Mouse (Mus musculus): Measurements from ENCODE around the gene Olfr574. TPM values are rescaled to one million over a fixed set of nuclear protein-coding genes. Genes with fewer than 3 reads are reported as not detected.

Olfr574 gene
- polyA plus RNA-seq, 1 experiment, result not detected

DNA sequence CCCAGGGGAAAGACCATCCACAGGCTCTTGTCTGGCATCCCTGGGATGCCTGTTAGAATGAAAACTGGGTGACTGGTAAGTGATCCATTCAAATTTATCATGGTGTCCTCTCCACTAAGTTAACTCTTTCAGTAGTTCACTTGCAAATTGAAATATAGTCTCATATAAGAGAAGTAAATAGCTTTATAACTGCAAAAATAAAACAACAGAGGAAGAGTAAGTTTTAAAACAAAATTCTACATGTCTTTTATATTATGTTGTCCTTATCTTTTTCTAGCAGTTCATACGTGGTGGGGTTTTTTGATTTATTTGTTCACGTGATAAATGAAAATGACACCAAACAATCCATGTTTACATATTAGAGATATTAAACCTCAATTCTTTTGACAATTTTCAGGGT, 5.8 kb upstream of the Olfr574 start, which contains the start of gene Olfr573-ps1:
Gene Olfr573-ps1, minus strand, starts transcription at position 101 of the 400 bp plus-strand sequence.
- TF ChIP-seq CTCF (IDR thresholded peaks at IDR 0.05; ENCODE audit: extremely low read depth, insufficient read depth, insufficient read length, insufficient replicate concordance), result no peak
- no peak for TF ChIP-seq POLR2A (IDR thresholded peaks at IDR 0.05; ENCODE audit: low read depth, low read length)
- H3K4me1 ChIP-seq (ENCODE audit: control insufficient read depth, insufficient read depth, insufficient read length), result no peaks in the 10 kb centered on the region
- no peak within 1 kb of the TSS for H3K4me3 ChIP-seq (ENCODE audit: extremely low read depth, insufficient read depth, insufficient read length)
- H3K27ac ChIP-seq (ENCODE audit: insufficient read depth, low read length), result no peak within 1 kb of the TSS
- H3K27me3 ChIP-seq (ENCODE audit: control insufficient read depth, insufficient read depth, low read length), result no peaks in the 10 kb centered on the region
- no peaks in the 10 kb centered on the region for H3K36me3 ChIP-seq (ENCODE audit: control insufficient read depth, insufficient read depth, low read length)
- 88% methylated on average over 2 of the region's 2 CpGs for WGBS
- DNase-seq (ENCODE audit: low read depth in 1 of 2, low spot score in 2 of 2), result no peak

DNA sequence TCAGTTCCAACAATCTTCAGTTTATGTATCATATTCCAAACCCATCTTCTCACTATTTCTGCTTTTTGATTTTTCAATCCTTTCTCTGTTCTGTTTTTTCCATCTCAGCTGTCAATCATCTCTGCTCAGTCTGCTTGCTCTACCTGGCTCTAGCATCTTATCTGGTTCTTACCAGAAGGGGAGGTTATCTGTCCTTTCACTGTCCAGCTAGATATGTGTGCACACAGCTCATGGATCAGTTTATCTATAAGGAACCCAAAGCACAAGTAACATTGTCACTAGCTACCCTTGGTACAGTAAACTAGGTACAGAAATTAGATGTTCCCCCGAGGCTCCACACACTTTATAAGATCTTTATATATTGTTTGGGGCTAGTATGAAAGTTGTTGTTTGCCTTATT, 4.8 kb upstream of the Olfr574 start:
- no peaks in the 10 kb centered on the region for H3K27me3 ChIP-seq (ENCODE audit: control insufficient read depth, insufficient read depth, low read length)
- WGBS, result 81% methylated on average over 1 of the region's 1 CpGs
- H3K4me3 ChIP-seq (ENCODE audit: extremely low read depth, insufficient read depth, insufficient read length), result no peak overlapping the region
- TF ChIP-seq CTCF (IDR thresholded peaks at IDR 0.05; ENCODE audit: extremely low read depth, insufficient read depth, insufficient read length, insufficient replicate concordance), result no peak
- TF ChIP-seq POLR2A (IDR thresholded peaks at IDR 0.05; ENCODE audit: low read depth, low read length), result no peak
- no peaks in the 10 kb centered on the region for H3K4me1 ChIP-seq (ENCODE audit: control insufficient read depth, insufficient read depth, insufficient read length)
- no peak overlapping the region for H3K27ac ChIP-seq (ENCODE audit: insufficient read depth, low read length)
- no peak for DNase-seq (ENCODE audit: low read depth in 1 of 2, low spot score in 2 of 2)
- H3K36me3 ChIP-seq (ENCODE audit: control insufficient read depth, insufficient read depth, low read length), result no peaks in the 10 kb centered on the region

DNA sequence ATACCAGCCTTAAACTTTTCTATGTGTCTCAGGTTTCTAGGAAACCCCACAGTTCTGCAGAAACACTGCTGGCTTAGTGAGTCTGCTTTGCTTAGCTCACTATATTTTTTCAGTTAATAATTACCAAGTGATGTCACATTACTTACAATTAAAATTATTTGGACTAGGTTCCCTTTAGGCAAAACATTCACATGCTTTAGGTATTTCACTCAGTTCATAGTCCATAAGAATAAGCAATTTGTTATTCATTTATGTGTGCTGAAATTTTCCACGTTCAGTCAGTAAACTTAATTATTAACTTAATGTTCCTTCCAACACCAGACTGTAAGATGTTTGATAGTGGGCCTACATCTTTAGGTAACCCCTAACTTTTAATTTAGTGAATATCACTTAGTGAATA, 2.5 kb downstream of the Olfr574 start:
- Histone ChIP-seq H3K36me3 (ENCODE audit: control insufficient read depth, insufficient read depth, low read length) (no peaks in the 10 kb centered on the region), H3K4me1 (ENCODE audit: control insufficient read depth, insufficient read depth, insufficient read length) (no peaks in the 10 kb centered on the region), H3K4me3 (ENCODE audit: extremely low read depth, insufficient read depth, insufficient read length) (no peak overlapping the region), H3K27ac (ENCODE audit: insufficient read depth, low read length) (no peak overlapping the region), H3K27me3 (ENCODE audit: control insufficient read depth, insufficient read depth, low read length) (no peaks in the 10 kb centered on the region)
- 75% methylated on average over 1 of the region's 1 CpGs for WGBS
- no peak for DNase-seq (ENCODE audit: low read depth in 1 of 2, low spot score in 2 of 2)
- no peak for TF ChIP-seq POLR2A (IDR thresholded peaks at IDR 0.05; ENCODE audit: low read depth, low read length)
- TF ChIP-seq CTCF (IDR thresholded peaks at IDR 0.05; ENCODE audit: extremely low read depth, insufficient read depth, insufficient read length, insufficient replicate concordance), result no peak

DNA sequence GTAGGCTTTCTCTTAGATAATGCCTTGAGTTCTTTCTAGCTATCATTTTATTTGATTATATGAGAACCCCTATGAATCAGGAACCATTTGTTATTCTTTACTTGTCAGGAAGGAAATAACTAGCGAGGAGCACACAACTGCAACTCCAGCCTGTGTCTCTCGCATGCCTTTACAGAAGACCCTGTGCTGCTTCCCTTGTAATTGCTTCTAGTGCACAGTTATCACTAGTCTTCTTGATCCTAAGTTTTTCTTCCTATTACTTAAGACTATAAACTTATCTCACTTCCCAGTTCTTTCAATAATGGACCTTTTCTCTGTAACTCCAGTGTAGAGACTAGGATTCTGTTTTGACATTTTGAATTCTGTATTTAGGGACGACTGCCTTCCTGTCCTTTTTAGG, 9.9 kb downstream of the Olfr574 start:
- TF ChIP-seq POLR2A (IDR thresholded peaks at IDR 0.05; ENCODE audit: low read depth, low read length) (no peak), CTCF (IDR thresholded peaks at IDR 0.05; ENCODE audit: extremely low read depth, insufficient read depth, insufficient read length, insufficient replicate concordance) (no peak)
- Histone ChIP-seq H3K27ac (ENCODE audit: insufficient read depth, low read length) (no peak overlapping the region), H3K27me3 (ENCODE audit: control insufficient read depth, insufficient read depth, low read length) (no peaks in the 10 kb centered on the region), H3K36me3 (ENCODE audit: control insufficient read depth, insufficient read depth, low read length) (no peaks in the 10 kb centered on the region), H3K4me1 (ENCODE audit: control insufficient read depth, insufficient read depth, insufficient read length) (no peaks in the 10 kb centered on the region), H3K4me3 (ENCODE audit: extremely low read depth, insufficient read depth, insufficient read length) (no peak overlapping the region)
- WGBS, result 77% methylated on average over 3 of the region's 3 CpGs
- no peak for DNase-seq (ENCODE audit: low read depth in 1 of 2, low spot score in 2 of 2)

DNA sequence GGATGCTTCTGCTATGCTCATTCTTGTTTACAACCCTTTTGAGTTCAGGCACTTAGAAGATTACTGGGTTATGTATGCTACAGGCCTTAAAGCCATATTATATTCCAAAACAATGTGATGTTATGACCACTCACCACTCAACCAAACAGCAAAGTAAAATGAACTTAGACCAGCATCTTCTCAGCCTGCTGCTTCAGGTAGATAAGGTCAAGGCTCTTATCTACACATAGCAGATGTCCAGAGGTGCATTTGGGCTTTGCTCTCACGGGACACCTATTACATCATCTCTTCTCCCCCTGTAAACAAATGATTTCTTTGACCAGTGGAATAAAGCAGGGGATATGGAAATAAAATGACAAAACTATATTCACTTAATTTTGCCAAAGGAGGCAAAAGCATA, 10.3 kb downstream of the Olfr574 start, which contains the start of gene Olfr575:
Gene Olfr575, minus strand, starts transcription at position 183 of the 400 bp plus-strand sequence.
- Histone ChIP-seq H3K36me3 (ENCODE audit: control insufficient read depth, insufficient read depth, low read length) (no peaks in the 10 kb centered on the region), H3K4me3 (ENCODE audit: extremely low read depth, insufficient read depth, insufficient read length) (no peak within 1 kb of the TSS), H3K4me1 (ENCODE audit: control insufficient read depth, insufficient read depth, insufficient read length) (no peaks in the 10 kb centered on the region), H3K27ac (ENCODE audit: insufficient read depth, low read length) (no peak within 1 kb of the TSS), H3K27me3 (ENCODE audit: control insufficient read depth, insufficient read depth, low read length) (no peaks in the 10 kb centered on the region)
- 56% methylated on average over 1 of the region's 1 CpGs for WGBS
- TF ChIP-seq POLR2A (IDR thresholded peaks at IDR 0.05; ENCODE audit: low read depth, low read length) (no peak), CTCF (IDR thresholded peaks at IDR 0.05; ENCODE audit: extremely low read depth, insufficient read depth, insufficient read length, insufficient replicate concordance) (no peak)
- no peak for DNase-seq (ENCODE audit: low read depth in 1 of 2, low spot score in 2 of 2)

DNA sequence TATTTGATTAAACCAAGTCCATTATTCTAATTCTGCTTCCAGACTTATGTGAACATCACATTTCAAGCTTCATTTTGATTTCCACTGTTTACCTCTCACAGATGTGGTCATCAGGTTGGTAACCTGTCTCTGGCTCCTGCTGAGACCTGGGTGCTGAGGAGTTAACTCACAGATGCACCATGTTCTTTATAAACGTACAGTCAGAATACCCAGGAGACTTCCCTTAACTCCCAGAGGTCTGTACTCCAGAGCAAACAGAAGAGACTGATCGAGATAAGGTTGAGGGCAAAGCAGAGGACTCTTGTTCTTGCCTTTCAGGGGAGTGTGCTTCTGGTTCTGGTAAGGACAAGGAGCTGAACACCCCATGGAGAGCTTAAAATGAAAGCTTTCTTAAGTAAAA, 14.1 kb downstream of the Olfr574 start, which contains the start of gene Olfr576:
Gene Olfr576, plus strand, starts transcription at position 301 of the 400 bp plus-strand sequence.
- no peak for DNase-seq (ENCODE audit: low read depth in 1 of 2, low spot score in 2 of 2)
- Histone ChIP-seq H3K4me3 (ENCODE audit: extremely low read depth, insufficient read depth, insufficient read length) (no peak within 1 kb of the TSS), H3K36me3 (ENCODE audit: control insufficient read depth, insufficient read depth, low read length) (no peaks in the 10 kb centered on the region), H3K27me3 (ENCODE audit: control insufficient read depth, insufficient read depth, low read length) (no peaks in the 10 kb centered on the region), H3K27ac (ENCODE audit: insufficient read depth, low read length) (no peak within 1 kb of the TSS), H3K4me1 (ENCODE audit: control insufficient read depth, insufficient read depth, insufficient read length) (no peaks in the 10 kb centered on the region)
- 38% methylated on average over 2 of the region's 2 CpGs for WGBS
- TF ChIP-seq CTCF (IDR thresholded peaks at IDR 0.05; ENCODE audit: extremely low read depth, insufficient read depth, insufficient read length, insufficient replicate concordance) (no peak), POLR2A (IDR thresholded peaks at IDR 0.05; ENCODE audit: low read depth, low read length) (no peak)

DNA sequence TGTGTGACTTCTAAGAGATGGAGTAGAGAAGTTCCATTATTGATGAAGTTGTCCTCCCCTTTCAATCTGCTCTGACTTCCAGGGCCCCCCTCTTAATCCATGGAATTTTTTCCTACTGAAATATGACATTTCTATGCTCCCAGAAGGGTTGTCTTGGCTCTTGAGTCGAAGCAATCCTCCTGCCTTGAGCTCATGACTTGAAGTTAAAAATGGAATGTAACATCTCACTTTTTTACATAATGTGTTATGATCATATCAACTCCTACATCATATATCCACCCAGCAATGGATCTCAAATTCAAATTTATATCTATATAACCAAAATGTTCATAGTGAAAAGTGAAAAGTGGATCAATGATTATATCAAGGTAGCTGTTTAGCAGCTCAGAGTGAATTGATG, 26.1 kb downstream of the Olfr574 start:
- Histone ChIP-seq H3K4me1 (ENCODE audit: control insufficient read depth, insufficient read depth, insufficient read length) (no peaks in the 10 kb centered on the region), H3K27me3 (ENCODE audit: control insufficient read depth, insufficient read depth, low read length) (no peaks in the 10 kb centered on the region), H3K4me3 (ENCODE audit: extremely low read depth, insufficient read depth, insufficient read length) (no peak overlapping the region), H3K36me3 (ENCODE audit: control insufficient read depth, insufficient read depth, low read length) (no peaks in the 10 kb centered on the region), H3K27ac (ENCODE audit: insufficient read depth, low read length) (no peak overlapping the region)
- no peak for DNase-seq (ENCODE audit: low read depth in 1 of 2, low spot score in 2 of 2)
- TF ChIP-seq CTCF (IDR thresholded peaks at IDR 0.05; ENCODE audit: extremely low read depth, insufficient read depth, insufficient read length, insufficient replicate concordance), result no peak
- TF ChIP-seq POLR2A (IDR thresholded peaks at IDR 0.05; ENCODE audit: low read depth, low read length), result no peak
- 33% methylated on average over 1 of the region's 1 CpGs for WGBS

Measured in spleen, adult 2 months (tissue).